Mouse (Mus musculus): ENCODE results near the gene Il2rg. TPM values are rescaled to one million over a fixed set of nuclear protein-coding genes. Genes with fewer than 3 reads are reported as not detected.
A peak's percentile ranks its signal among the peaks of the same experiment; 100 is the strongest.

The Il2rg gene
- polyA plus RNA-seq, 1 experiment: 4.5 TPM

DNA sequence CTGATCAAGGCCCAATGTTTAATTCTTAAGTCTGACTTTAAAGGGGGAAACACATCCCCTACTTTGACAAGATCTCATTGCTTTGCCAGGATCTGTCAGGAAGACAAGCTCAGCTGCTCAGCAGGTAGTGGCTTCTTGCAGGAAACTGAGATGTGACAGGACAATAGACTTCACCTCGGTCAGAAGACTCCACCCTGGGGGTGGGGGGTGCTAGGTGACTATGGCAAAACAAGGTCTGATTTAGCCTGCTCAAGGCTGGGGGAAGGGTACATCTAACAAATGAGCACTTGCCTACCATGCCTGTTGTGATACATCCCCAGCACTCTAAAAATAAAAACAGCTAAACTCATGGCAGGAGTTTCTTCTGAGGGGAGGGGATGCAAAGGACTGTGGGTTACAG, 23.0 kb downstream of the Il2rg start:
- H3K36me3 ChIP-seq (ENCODE audit: control insufficient read depth, insufficient read depth): no peaks in the 10 kb centered on the region
- no peak overlapping the region for H3K4me3 ChIP-seq
- TF ChIP-seq TCF12 (IDR thresholded peaks at IDR 0.05; ENCODE audit: insufficient read depth, poor library complexity, severe bottlenecking): no peak
- TF ChIP-seq USF1 (IDR thresholded peaks at IDR 0.05; ENCODE audit: low read depth): no peak
- no peak for TF ChIP-seq MYOG (IDR thresholded peaks at IDR 0.05; ENCODE audit: control insufficient read depth in 1 of 3, insufficient read depth in 1 of 3, insufficient read length in 2 of 3, low read depth in 2 of 3)
- no peak for TF ChIP-seq MYOD1 (IDR thresholded peaks at IDR 0.05; ENCODE audit: control insufficient read depth in 1 of 3, insufficient read length in 2 of 3, low read depth in 2 of 3)
- TF ChIP-seq TCF3 (IDR thresholded peaks at IDR 0.05; ENCODE audit: insufficient read length, low read depth): no peak
- TF ChIP-seq MAX (IDR thresholded peaks at IDR 0.05; ENCODE audit: low read depth): no peak
- no peak overlapping the region for H3K4me2 ChIP-seq (ENCODE audit: low read depth)
- H3ac ChIP-seq (ENCODE audit: control insufficient read depth, insufficient read length): no peak overlapping the region
- no peaks in the 10 kb centered on the region for H3K79me2 ChIP-seq (ENCODE audit: control insufficient read depth, insufficient read depth)
- H3K27me3 ChIP-seq (ENCODE audit: control insufficient read depth, insufficient read depth, insufficient read length): no peaks in the 10 kb centered on the region

DNA sequence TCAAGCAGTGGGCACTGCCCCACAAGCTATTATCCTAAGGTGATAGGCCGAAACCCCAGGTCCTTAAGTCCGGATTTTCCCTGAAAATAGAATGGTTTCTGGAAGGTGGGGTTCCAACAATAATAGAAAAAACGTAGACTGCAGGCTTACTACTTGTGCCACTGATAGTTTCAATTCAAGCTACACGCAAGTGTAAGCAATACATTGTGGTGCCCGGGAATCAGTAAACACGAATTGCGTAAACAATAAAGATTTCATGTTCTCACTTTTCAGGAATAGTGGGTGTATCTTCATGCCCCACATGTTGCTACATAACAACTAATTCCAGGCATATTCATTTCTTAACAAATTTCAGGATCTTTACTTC, 45.3 kb downstream of the Il2rg start:
- peaks cover 33% of the 10 kb centered on the region for H3K79me2 ChIP-seq (ENCODE audit: control insufficient read depth, insufficient read depth)
- H3K36me3 ChIP-seq (ENCODE audit: control insufficient read depth, insufficient read depth): no peaks in the 10 kb centered on the region
- TF ChIP-seq TCF3 (IDR thresholded peaks at IDR 0.05; ENCODE audit: insufficient read length, low read depth): no peak
- 0 out of 2 replicates have a peak, but pooled peaks have one; percentile 44 for TF ChIP-seq CEBPB (IDR thresholded peaks at IDR 0.05; ENCODE audit: insufficient read depth, poor library complexity, severe bottlenecking)
- H3K4me3 ChIP-seq: peak overlapping the region; percentile 75
- no peak overlapping the region for H3ac ChIP-seq (ENCODE audit: control insufficient read depth, insufficient read length)
- no peaks in the 10 kb centered on the region for H3K27me3 ChIP-seq (ENCODE audit: control insufficient read depth, insufficient read depth, insufficient read length)
- H3K4me2 ChIP-seq (ENCODE audit: low read depth): peak overlapping the region; percentile 70

DNA sequence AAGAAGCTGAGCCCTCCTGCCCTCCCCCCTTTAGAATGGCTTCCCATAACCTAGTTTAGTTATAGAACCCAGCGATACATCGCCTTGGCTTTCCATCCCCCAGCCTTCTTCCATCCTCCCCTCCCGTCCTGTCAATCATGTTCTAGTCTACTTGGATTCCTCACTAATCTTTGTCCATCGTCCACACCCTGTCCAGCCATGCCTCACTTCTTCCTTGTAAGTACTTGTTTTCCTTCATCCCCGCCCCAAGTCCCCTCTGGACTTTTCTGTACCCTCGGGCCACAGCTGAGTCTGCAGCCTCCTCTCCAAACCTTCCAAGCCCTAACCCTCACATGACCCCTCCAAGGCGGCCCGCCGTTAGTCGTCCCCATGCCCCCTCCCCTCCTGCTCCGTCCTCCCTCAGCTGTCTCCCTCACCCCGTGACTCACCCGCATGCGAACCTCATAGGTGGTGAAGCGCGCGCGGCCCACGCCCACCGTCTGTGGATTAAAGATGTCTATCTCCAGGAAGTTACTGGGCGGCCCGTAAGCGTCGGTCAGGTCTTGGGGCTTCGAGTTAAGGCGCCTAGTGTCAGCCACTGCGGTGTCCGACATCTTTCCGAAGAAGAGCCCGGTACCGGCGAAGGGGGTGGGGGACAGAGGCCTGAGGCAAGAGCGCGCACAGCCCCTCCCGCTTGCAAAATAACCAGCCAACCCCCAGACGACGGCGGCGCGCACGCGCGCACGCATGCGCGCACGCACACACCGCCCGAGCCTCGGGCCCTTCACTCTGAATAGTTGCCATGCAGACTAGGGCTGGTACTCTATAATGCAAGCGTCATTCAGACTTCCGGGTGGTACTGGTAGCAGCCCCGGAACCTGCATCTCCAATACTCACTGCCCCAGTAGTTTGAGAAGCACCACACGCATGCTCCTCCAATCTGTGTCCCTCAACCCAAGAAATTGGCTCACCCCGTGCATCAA, 45.9 kb downstream of the Il2rg start, which contains the start of gene Snx12:
TSS of gene Snx12 (minus strand) at position 730 of the 962 bp plus-strand sequence.
- H3K4me2 ChIP-seq (ENCODE audit: low read depth): peak within 1 kb of the TSS; percentile 74
- no peaks in the 10 kb centered on the region for H3K36me3 ChIP-seq (ENCODE audit: control insufficient read depth, insufficient read depth)
- no peak for TF ChIP-seq E2F4 (IDR thresholded peaks at IDR 0.05; ENCODE audit: insufficient read depth)
- TF ChIP-seq SRF (IDR thresholded peaks at IDR 0.05; ENCODE audit: control insufficient read depth, insufficient read length, low read depth): peak; percentile 17
- no peak for TF ChIP-seq TCF12 (IDR thresholded peaks at IDR 0.05; ENCODE audit: insufficient read depth, poor library complexity, severe bottlenecking)
- TF ChIP-seq TCF3 (IDR thresholded peaks at IDR 0.05; ENCODE audit: insufficient read length, low read depth): no peak
- TF ChIP-seq MYOD1 (IDR thresholded peaks at IDR 0.05; ENCODE audit: control insufficient read depth in 1 of 3, insufficient read length in 2 of 3, low read depth in 2 of 3): peak in 2 of 3 experiments; percentile 59 to 82
- no peak for TF ChIP-seq CEBPB (IDR thresholded peaks at IDR 0.05; ENCODE audit: insufficient read depth, poor library complexity, severe bottlenecking)
- peak in 2 of 3 experiments; percentile 58 to 83 for TF ChIP-seq MYOG (IDR thresholded peaks at IDR 0.05; ENCODE audit: control insufficient read depth in 1 of 3, insufficient read depth in 1 of 3, insufficient read length in 2 of 3, low read depth in 2 of 3)
- TF ChIP-seq POLR2A (IDR thresholded peaks at IDR 0.05; ENCODE audit: insufficient read length, low read depth): peak; percentile 53
- peak; percentile 29 for TF ChIP-seq USF1 (IDR thresholded peaks at IDR 0.05; ENCODE audit: low read depth)
- no peak for TF ChIP-seq MAX (IDR thresholded peaks at IDR 0.05; ENCODE audit: low read depth)
- no peak for TF ChIP-seq REST (IDR thresholded peaks at IDR 0.05; ENCODE audit: insufficient read depth, insufficient read length)
- TF ChIP-seq POLR2AphosphoS2 (IDR thresholded peaks at IDR 0.05; ENCODE audit: insufficient read length, low read depth): peak; percentile 21
- H3K79me2 ChIP-seq (ENCODE audit: control insufficient read depth, insufficient read depth): peaks cover 33% of the 10 kb centered on the region
- H3K27me3 ChIP-seq (ENCODE audit: control insufficient read depth, insufficient read depth, insufficient read length): no peaks in the 10 kb centered on the region
- peak within 1 kb of the TSS; percentile 75 for H3K4me3 ChIP-seq
- H3ac ChIP-seq (ENCODE audit: control insufficient read depth, insufficient read length): peak within 1 kb of the TSS; percentile 71

Other genes starting within 250 kb of the Il2rg start
- gene Tex11, start 208.6 kb downstream of the Il2rg start, polyA plus RNA-seq (2012; fragmentation: generic; extraction: Trizol): not detected
- 19.0 TPM for gene Slc7a3, start 182.2 kb downstream of the Il2rg start, polyA plus RNA-seq (2012; fragmentation: generic; extraction: Trizol)
- 46.3 TPM for gene Snx12, start 45.7 kb downstream of the Il2rg start, polyA plus RNA-seq (2012; fragmentation: generic; extraction: Trizol)
- 20.0 TPM for gene Foxo4, start 13.7 kb downstream of the Il2rg start, polyA plus RNA-seq (2012; fragmentation: generic; extraction: Trizol)
- not detected for gene Gm614, start 4.3 kb downstream of the Il2rg start, polyA plus RNA-seq (2012; fragmentation: generic; extraction: Trizol)
- gene Gm20489, start 768 bp upstream of the Il2rg start, polyA plus RNA-seq (2012; fragmentation: generic; extraction: Trizol): not detected
- gene Med12, start 5.8 kb upstream of the Il2rg start, polyA plus RNA-seq (2012; fragmentation: generic; extraction: Trizol): 29.6 TPM
- not detected for gene Nlgn3, start 30.9 kb upstream of the Il2rg start, polyA plus RNA-seq (2012; fragmentation: generic; extraction: Trizol)
- not detected for gene Gjb1, start 108.1 kb upstream of the Il2rg start, polyA plus RNA-seq (2012; fragmentation: generic; extraction: Trizol)
- gene Zmym3, start 152.6 kb upstream of the Il2rg start, polyA plus RNA-seq (2012; fragmentation: generic; extraction: Trizol): 16.9 TPM
- 183 TPM for gene Nono, start 161.1 kb upstream of the Il2rg start, polyA plus RNA-seq (2012; fragmentation: generic; extraction: Trizol)
- gene Itgb1bp2, start 180.8 kb upstream of the Il2rg start, polyA plus RNA-seq (2012; fragmentation: generic; extraction: Trizol): 114 TPM